Mouse (Mus musculus): ENCODE results near the gene Il23a. TPM values are rescaled to one million over a fixed set of nuclear protein-coding genes. Genes with fewer than 3 reads are reported as not detected.
"Not testable (repeated sequence)": the region's sequence is repeated elsewhere in the genome, so short reads cannot be mapped to it uniquely, and the experiment has no call there.

Gene Il23a
- total RNA-seq, 2 experiments from 2014 or later = 0.22 to 0.25 TPM

DNA sequence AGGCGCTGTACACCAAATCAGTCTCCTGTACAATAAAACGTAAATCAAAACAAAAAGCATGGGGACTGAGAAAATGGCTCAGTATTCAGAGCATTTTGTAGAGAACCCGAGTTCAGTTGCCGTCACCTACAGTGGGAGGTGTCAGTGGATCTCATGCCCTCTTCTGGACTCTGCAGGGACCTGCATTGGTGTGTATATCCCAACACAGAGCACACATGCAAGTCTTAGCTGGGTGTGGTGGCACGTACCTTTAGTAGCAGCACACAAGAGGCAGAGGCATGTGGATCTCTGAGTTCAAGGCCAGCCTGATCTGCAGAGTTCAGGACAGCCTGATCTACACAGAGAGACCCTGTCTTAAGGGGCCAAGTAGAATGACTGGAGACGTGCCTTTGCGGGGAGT lies 11.1 kb upstream of the Il23a start:
- ATAC-seq (replicated peaks; ENCODE audit: poor library complexity) = peak; percentile 53; the same call in 1 of the 2 replicates

DNA sequence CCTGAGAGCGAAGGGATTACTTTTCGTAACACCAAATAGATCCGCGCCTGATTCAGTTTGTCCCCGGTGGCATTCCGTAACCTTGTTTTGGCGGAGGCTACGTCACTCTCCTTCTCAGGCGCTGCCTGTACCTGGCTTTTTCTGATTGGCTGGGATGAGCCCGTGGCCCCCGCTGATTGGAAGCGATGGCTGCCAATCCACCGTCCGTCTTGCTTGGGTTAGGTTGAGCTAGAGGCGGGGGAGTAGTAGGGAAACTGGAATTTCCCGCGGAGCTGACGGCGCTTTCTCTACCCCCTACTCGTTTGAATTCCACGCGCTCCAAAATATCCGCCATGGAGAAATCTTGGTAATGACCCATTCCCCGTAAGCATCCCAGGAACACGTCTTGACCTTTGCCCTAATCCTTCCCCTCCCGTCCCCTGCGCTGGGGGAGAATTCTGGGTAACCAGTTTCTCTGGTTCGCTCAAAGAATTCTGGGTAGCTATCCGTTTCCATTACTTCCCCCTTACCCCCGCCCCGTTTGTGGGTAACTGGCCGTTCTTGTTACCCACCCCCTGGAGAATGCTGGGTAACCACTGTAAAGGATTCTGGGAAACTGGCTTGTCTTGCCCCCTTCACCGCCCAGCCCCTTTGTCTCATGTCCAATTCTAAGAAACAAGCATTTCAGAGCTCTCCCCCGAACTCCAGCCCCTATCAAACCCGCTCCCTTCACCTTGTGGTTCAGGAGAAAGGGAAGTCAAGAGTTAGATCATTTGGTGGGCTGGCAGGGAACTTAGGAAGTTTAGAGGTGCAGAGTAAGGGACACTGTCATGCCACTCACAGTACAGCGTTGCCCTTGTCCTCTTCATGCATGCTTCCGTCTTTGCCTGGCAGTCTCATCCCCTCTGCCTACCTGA lies 4.8 kb upstream of the Il23a start, which contains the start of gene Pan2:
Gene Pan2 (plus strand): TSS at position 210 of the 896 bp plus-strand sequence.
- peak; percentile 85 for ATAC-seq (replicated peaks; ENCODE audit: poor library complexity)

DNA sequence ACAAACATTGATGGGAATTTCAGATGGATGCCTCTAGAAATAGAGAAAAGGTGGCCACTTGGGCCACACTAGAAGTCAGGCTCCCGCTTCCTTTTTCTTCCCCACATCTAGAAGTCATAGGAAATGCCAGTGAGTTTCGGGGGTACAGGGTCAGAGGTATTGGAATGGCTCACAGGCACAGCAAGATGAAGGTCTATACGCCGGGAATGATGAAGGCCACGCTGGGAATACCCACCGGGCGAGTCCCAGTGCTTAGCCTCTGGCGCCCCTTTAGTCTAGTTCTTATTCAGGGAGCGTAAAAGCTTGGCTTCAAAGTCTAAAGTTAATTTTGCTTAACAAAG lies 4.2 kb upstream of the Il23a start:
- ATAC-seq (replicated peaks; ENCODE audit: poor library complexity) = peak; percentile 0; the same call in 1 of the 2 replicates

DNA sequence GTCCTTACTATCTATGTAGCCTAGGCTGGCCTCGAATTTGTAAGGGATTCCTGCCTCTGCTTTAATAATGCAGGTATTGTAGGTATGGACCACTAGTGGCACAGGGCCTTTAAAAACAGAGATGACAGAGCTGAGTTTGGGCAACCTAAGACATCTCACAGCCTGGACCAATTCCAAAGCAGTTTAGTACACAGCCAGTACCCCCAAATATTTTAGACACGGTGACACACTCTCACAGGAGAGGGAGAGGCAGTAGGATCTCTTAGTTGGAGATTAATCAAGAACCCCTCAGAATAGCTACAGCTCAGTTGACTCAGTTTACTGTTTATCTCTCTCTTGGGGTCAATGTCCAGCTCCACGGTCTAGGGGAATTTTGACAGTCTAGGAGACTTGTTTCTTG lies 3.8 kb upstream of the Il23a start:
- no peak for ATAC-seq (replicated peaks; ENCODE audit: poor library complexity)

DNA sequence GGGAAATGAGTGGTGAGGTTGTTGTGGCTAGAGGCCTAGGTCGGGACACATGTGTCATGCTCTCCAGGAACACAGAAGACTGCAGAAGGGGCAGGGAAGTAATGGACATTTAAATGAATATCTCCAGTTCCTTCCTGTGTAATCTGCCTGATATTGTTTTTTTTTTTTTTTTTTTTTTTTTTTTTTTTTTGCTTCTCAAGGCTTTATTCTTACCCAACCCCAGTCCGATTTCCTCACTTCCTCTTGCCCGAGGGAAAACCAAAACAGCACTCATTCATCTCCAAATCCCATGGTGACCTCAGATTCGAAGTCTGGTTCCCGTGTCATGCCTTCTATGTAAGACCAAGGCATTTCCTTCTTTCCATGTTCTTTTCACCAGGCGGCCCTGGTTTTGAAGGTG lies 309 bp downstream of the Il23a start:
- ATAC-seq (replicated peaks; ENCODE audit: poor library complexity) = peak; percentile 43

DNA sequence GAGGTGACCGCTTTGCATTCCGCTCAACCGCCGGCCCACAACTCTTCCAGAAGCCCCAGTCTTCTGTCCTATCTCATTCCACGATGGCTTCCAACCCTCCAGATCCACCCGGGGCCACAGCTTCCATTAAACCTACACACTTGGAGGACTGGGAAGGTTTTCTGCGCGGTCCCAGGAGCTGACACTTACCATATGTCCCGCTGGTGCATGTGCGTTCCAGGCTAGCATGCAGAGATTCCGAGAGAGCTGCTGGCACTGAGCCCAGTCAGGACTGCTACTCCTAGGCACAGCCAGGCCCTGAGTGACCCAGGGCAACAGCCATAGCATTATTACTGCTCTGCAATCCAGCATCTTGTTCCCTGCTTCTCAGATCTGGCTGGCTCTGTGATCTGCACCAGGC lies 930 bp downstream of the Il23a start:
- ATAC-seq (replicated peaks; ENCODE audit: poor library complexity) = no peak

DNA sequence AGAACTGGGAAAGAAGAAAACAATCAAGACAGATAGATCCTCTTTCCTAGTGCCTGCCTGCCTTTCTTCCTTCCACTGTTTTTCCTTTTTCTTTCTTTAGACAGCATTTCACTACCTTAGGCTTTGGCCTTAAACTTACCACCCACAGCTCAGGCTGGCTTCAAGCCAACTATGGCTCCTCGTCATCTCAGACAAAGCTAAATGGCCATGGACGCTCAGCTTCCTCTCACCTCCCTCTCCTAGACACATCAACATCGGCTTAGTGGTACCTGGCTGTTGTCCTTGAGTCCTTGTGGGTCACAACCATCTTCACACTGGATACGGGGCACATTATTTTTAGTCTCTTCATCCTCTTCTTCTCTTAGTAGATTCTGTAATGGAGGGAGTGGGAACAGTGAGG lies 1.3 kb downstream of the Il23a start:
- no peak for ATAC-seq (replicated peaks; ENCODE audit: poor library complexity)

DNA sequence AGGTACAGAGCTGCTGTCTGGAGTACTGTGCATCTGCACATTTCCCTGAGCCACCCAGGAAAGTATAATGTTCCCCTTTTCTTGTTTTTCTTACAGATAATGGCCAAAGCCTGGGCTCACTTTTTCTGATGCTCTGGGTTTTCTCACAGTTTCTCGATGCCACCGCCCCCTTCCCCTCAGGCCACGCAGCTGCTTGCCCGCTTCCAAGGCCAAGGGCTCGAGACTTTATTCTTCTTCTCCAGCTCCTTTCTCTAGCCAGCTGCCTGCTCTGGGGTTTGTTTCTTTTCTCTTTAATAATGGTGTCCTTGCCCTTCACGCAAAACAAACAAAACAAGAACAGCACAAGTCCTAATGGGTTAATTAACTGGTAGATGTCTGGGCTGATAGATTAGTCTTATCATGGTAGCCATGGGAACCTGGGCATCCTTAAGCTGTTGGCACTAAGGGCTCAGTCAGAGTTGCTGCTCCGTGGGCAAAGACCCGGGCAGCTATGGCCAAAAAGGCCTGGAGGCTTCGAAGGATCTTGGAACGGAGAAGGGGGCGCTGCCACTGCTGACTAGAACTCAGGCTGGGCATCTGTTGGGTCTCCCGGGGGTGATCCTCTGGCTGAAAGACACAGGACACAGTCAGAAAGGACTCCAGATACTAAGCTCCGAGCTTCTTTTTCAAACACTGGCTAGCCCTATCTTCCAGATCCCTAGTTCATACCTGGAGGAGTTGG lies 2.0 kb downstream of the Il23a start:
- ATAC-seq (replicated peaks; ENCODE audit: poor library complexity) = no peak

DNA sequence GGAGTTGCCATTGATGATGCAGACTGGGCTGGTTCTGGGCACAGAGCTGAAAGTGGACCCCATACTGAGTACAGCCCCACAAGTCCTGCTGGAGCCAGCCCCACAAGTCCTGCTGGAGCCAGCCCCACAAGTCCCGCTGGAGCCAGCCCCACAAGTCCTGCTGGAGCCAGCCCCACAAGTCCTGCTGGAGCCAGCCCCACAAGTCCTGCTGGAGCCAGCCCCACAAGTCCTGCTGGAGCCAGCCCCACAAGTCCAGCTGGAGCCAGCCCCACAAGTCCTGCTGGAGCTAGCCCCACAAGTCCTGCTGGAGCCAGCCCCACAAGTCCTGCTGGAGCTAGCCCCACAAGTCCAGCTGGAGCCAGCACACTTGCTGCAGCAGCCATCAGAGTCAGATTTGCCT lies 8.0 kb downstream of the Il23a start:
- ATAC-seq (replicated peaks; ENCODE audit: poor library complexity) = not testable (repeated sequence)

DNA sequence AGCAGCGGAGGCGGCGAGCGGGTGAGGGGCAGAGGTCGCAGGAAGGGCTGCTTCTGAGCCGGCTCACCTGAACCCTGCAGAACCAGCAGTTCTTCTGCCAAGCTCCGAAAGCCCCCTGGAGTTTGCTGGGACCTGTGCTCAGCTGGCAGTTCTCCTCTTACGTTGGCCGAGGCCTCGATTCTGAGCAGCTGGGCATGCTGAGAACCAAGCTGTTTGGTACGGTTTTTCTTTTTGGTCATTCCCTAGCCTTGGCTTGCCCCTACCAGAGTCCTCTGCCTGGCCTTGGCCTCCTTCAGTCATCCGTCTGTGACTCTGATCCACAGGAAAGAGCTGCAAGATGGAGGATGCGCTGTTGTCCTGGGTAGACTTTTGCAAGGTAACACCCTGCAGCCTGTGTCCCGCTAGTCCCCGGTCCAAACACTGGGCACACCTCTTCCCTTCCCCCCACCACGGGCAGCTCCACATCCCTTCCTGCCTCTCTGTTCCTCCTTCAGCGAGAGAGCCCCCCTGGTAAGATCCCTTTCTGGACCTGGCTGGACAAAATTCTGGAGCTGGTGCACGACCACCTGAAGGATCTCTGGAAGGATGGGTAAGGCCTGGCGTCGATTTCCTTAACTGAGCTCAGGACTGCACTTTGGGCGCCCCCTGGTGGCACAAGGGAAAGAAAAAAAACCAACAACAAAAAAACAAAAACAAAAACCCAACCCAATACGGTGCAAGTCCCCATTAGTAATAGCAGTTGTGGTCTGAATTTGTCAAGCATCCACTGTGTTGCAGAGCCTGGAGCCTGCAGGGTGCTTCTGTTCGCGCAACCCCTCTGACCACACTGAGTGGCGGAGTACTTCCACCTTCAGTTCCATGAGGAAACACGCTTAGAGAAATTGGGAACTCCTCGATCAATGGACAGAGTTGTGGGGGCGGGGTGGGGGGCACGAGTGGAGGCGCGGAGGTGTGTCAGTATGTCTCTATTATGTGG lies 14.7 kb downstream of the Il23a start:
- ATAC-seq (replicated peaks; ENCODE audit: poor library complexity) = peak; percentile 81

DNA sequence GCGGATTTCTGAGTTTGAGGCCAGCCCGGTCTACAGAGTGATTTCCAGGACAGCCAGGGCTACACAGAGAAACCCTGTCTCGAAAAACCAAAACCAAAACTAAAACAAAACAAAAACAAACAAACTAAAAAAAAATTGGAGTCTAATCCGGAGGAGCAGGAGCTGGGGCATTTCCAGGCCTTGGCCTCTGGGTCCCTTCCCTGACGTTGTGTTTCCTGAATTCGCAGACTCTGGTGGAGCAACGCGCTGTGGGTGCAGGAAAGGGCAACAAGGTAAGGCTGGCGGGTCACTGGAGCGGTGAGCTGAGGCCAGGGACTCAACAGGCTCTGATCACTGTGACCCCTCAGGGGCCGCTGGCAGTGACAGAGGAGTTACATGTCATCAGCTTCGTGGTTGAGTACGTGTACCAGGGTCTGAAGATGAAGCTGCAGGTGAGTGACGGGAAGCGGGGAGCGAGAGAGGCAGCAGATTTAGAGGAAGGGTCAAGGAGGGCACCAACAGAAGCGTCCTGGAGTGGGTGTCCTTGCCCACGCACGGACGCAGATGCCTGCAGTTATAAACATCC lies 15.6 kb downstream of the Il23a start:
- no peak for ATAC-seq (replicated peaks; ENCODE audit: poor library complexity)

DNA sequence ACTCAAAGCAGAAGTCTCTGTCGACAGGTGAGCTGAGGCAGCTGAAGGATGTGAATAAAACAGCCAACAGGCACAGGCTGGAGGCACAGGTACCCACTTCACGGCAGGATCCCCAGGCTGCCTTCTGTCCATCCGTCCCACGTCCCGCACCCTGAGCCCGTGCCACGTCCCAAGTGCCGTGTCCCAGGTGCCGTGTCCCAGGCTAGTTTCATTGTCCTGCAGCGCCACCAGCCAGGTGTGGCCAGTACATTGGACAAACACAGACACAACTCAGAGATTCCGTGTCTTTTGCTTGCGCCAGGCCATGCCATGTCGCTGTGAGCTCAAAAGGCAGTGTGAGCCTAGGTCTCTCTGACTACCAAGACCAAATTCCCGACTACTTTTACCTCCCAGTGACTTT lies 16.9 kb downstream of the Il23a start:
- no peak for ATAC-seq (replicated peaks; ENCODE audit: poor library complexity)

DNA sequence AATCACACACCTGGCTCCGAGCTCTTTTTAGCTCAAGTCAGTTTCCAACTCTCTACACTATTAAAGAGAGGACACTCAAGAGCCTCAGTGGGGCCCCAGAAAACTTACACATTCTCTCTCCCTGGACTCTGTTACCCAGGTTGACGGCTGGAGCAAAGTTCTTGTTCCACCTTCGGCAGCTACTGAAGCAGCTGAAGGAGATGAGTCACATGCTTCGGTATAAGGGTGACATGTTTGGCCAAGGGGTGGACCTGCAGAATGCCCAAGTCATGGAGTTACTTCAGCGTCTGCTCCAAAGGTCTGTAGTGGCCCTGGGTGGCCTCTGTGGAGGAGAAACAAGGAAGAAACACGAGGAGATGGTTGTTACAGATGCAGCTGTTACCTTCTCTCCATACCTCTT lies 17.6 kb downstream of the Il23a start:
- no peak for ATAC-seq (replicated peaks; ENCODE audit: poor library complexity)

DNA sequence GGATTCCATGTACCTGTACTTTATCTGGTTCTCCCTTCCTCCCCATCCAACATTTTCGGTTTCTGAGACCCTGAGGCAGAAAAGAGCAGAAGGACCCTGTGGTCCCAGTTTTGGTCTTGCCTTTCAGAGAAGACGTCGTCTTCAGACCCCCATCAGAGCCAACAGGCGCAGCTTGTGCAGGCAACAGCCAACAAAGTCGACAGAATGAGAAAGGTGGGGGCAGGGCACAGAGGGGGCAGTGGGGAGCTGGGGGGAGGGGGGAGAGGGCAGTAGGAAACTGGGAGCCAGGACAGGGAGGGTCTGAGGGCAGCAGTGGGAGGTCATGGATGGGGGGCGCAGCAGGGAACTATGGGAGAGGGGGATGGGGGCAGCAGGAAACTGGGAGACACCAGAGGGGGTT lies 20.4 kb downstream of the Il23a start:
- no peak for ATAC-seq (replicated peaks; ENCODE audit: poor library complexity)

DNA sequence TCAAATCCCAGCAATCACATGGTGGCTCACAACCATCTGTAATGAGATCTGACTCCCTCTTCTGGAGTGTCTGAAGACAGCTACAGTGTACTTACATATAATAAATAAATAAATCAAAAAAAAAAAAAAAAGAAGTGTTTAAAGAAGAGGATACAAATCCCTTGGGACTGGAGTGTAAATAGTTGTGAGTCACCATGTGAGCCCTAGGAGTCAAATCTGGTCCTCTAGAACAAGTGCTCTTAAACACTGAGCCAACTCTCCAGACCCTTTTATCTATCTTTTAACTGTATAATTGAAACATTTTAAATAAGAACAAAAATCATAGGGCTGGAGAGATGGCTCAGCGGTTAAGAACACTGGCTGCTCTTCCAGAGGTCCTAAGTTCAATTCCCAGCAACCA lies 23.2 kb downstream of the Il23a start:
- not testable (repeated sequence) for ATAC-seq (replicated peaks; ENCODE audit: poor library complexity)

DNA sequence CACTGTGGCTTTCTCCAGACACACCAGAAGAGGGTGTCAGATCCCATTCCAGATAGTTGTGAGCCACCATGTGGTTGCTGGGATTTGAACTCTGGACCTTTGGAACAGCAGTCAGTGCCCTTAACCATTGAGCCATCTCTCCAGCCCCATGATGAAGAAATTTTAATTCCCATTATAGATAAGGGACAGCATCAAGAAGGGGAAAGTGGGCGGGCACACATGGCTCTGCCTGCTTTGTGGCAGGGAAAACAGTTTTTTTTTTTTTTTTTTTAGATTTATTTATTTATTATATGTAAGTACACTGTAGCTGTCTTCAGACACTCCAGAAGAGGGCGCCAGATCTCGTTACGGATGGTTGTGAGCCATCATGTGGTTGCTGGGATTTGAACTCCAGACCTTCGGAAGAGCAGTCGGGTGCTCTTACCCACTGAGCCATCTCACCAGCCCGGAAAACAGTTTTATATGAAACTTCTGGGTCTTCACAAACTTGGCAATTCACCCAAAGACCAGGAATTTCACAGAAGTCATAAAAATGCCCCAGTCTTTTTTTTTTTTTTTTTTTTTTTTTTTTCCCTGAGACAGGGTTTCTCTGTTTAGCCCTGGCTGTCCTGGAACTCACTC lies 25.6 kb downstream of the Il23a start:
- not testable (repeated sequence) for ATAC-seq (replicated peaks; ENCODE audit: poor library complexity)

DNA sequence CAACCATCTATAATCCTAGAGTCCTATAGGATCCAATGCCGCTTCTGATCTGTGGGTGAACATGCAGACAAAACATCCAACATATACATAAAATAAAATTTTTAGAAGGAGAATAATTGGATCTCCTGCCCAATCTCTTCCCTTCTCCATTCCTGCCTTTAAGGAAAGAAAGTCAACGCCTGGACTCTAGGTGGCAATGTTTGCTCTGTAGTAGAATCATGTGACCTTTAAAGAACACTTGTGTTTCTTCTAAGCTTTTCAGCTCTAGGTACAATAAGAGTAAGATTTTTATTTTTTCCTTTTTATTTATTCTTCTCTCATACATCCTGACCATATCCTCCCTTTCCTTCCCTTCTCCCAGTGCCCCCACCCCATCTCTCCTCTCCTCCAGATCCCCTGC lies 26.7 kb downstream of the Il23a start:
- no peak for ATAC-seq (replicated peaks; ENCODE audit: poor library complexity)

DNA sequence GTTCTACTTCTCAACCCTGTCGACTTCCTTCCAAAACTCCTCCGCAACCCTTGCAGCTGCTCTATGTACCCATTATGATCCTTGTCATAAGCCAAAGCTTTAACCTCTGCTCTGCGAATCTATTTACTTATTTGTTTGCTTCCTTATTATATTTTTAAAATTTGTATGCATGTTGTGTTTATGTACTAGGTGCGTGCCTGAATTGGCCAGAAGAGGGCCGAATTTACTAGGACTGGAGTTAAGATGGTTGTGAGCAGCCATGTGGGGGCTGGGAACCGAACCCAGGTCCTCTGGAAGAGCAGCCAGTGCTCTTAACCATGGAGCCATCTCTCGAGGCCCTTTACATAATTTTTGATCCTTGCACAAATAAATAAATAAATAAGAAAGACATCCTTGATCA lies 27.7 kb downstream of the Il23a start:
- peak; percentile 2; the same call in 1 of the 2 replicates for ATAC-seq (replicated peaks; ENCODE audit: poor library complexity)

DNA sequence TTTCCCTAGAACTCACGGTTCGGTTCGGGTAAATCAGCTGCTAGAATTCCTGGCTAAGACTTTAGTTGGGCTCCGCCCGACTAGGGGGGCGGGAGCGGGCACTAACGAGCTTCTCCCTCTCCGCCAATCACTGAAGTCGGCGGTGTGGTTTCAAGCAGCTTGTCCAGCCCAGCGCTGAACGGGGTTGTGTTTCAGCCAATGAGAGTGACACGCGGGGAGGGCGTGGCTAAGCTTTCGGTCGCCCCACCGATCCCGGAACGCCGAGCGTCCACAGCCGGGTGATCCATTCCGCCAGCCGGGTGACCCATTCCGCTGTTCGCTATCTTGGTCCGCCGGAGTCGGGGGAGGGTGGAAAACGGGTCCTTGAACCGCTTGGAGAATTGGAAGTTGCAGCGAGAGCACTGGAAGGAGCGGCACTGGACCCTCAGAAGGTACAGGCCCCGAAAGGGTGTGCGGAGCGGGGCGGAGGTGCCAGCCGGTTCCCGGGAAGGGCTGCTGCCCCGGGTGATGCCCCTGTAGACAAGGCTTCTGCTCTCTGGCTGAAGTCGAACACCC lies 28.2 kb downstream of the Il23a start, which contains the start of gene Stat2:
Gene Stat2 (plus strand): TSS at position 273 of the 555 bp plus-strand sequence.
- peak; percentile 98 for ATAC-seq (replicated peaks; ENCODE audit: poor library complexity)
